Mouse (Mus musculus): ENCODE measurements around the gene Ifitm10.
"Not testable (repeated sequence)": the region's sequence is repeated elsewhere in the genome, so short reads cannot be mapped to it uniquely, and the experiment has no call there.

- TF ChIP-seq CHD2 (IDR thresholded peaks at IDR 0.05; ENCODE audit: low read depth, low read length); HCFC1 (IDR thresholded peaks at IDR 0.05; ENCODE audit: borderline replicate concordance, insufficient read depth, low read length); MAFK (IDR thresholded peaks at IDR 0.05; ENCODE audit: insufficient read depth, low read depth, low read length); ZC3H11A (IDR thresholded peaks at IDR 0.05; ENCODE audit: borderline replicate concordance, low read depth, low read length); ZNF384 (IDR thresholded peaks at IDR 0.05; ENCODE audit: low read depth, low read length): not testable (repeated sequence)
Measured at GRCm38 (mm10) chr7:142282847-142283246, 90.7 kb downstream of the Ifitm10 start.
